Mouse (Mus musculus): ENCODE data around the gene Gm10271.
A peak's percentile ranks its signal among the peaks of the same experiment; 100 is the strongest.

Gene Gm10271

GRCm38 (mm10) chr10:116977858-116978257 lies 5.4 kb upstream of the Gm10271 start:
- no peak for DNase-seq

- DNase-seq = no peak
These were observed 5.0 kb upstream of the Gm10271 start for GRCm38 (mm10) chr10:116977455-116977854.

- no peak for DNase-seq
These were observed 3.7 kb downstream of the Gm10271 start for GRCm38 (mm10) chr10:116968741-116969140.

GRCm38 (mm10) chr10:116966065-116966464 lies 6.3 kb downstream of the Gm10271 start:
- no peak for DNase-seq

- DNase-seq = no peak
These were observed 7.1 kb downstream of the Gm10271 start for GRCm38 (mm10) chr10:116965297-116965696.

GRCm38 (mm10) chr10:116964571-116964970 lies 7.8 kb downstream of the Gm10271 start:
- no peak for DNase-seq

GRCm38 (mm10) chr10:116964084-116964483 lies 8.3 kb downstream of the Gm10271 start:
- no peak for DNase-seq

- DNase-seq = peak in 1 of 2 experiments; percentile 7
These were observed 9.6 kb downstream of the Gm10271 start for GRCm38 (mm10) chr10:116962803-116963202.

- no peak for DNase-seq
These were observed 10.3 kb downstream of the Gm10271 start for GRCm38 (mm10) chr10:116962152-116962551.

GRCm38 (mm10) chr10:116957867-116958551 lies 14.4 kb downstream of the Gm10271 start:
- no peak for DNase-seq

GRCm38 (mm10) chr10:116956483-116957158 lies 15.8 kb downstream of the Gm10271 start:
- DNase-seq = no peak

- DNase-seq = no peak
These were observed 17.2 kb downstream of the Gm10271 start for GRCm38 (mm10) chr10:116955191-116955590.

- no peak for DNase-seq
These were observed 21.5 kb downstream of the Gm10271 start for GRCm38 (mm10) chr10:116950886-116951285.

- DNase-seq = peak; percentile 85 to 94
These were observed 22.2 kb downstream of the Gm10271 start, which contains the start of gene Rab3ip for GRCm38 (mm10) chr10:116950009-116950769. Rab3ip (minus strand) TSS chr10:116950769.

GRCm38 (mm10) chr10:116949111-116950008 lies 23.0 kb downstream of the Gm10271 start:
- DNase-seq = peak; percentile 30 to 48

- no peak for DNase-seq
These were observed 24.0 kb downstream of the Gm10271 start for GRCm38 (mm10) chr10:116948414-116948813.

GRCm38 (mm10) chr10:116944940-116945339 lies 27.5 kb downstream of the Gm10271 start:
- no peak for DNase-seq

- DNase-seq = no peak
These were observed 28.3 kb downstream of the Gm10271 start for GRCm38 (mm10) chr10:116944144-116944543.

- no peak for DNase-seq
These were observed 29.4 kb downstream of the Gm10271 start for GRCm38 (mm10) chr10:116943025-116943424.

GRCm38 (mm10) chr10:116935028-116935427 lies 37.4 kb downstream of the Gm10271 start:
- no peak for DNase-seq

- DNase-seq = no peak
These were observed 38.6 kb downstream of the Gm10271 start for GRCm38 (mm10) chr10:116933794-116934193.

- DNase-seq = no peak
These were observed 40.0 kb downstream of the Gm10271 start for GRCm38 (mm10) chr10:116932418-116932817.
